Comparison of ENCODE assay signal across 8 mouse cellular contexts in genomic region chr12:53033404-53033913, GRCm38 (mm10).
DNase-seq lines count a peak whose midpoint lies in the region; ATAC-seq and TF ChIP-seq lines count a peak whose summit lies in the region.

No protein-coding gene starts in this region.

- no peak overlapping the region for H3K4me3 ChIP-seq in embryonic fibroblast, embryonic 13.5 days (ENCODE audit: insufficient read depth, low read length)
- no peak overlapping the region for H3K4me3 ChIP-seq in heart, embryonic 11.5 days (ENCODE audit: low read depth, low read length)
- no peak overlapping the region for H3K4me3 ChIP-seq in neural tube, embryonic 15.5 days (replicated peaks)

- TF ChIP-seq POLR2A in embryonic fibroblast, embryonic 13.5 days (IDR thresholded peaks at IDR 0.05; ENCODE audit: low read depth, low read length): no peak

- H3K4me2 ChIP-seq in heart, embryonic 11.5 days: peak overlapping the region; percentile 5
- H3K4me2 ChIP-seq in neural tube, embryonic 15.5 days: peak overlapping the region; percentile 34; the same call in 1 of the 2 replicates

- DNase-seq in adrenal gland, adult (ENCODE audit: inconsistent age in 2 of 2, low spot score in 1 of 2): peak; percentile 19 to 63
- DNase-seq in adrenal gland, postnatal 4 days (ENCODE audit: low spot score in 2 of 2): no peak
- peak; percentile 26 for DNase-seq in kidney, adult 9 months
- DNase-seq in left cerebral cortex, postnatal 36 days (ENCODE audit: low spot score in 2 of 2): peak; percentile 76 to 80
- DNase-seq in T-cell, adult 2 months (ENCODE audit: low spot score): no peak

- TF ChIP-seq CTCF in embryonic fibroblast, embryonic 13.5 days (IDR thresholded peaks at IDR 0.05; ENCODE audit: borderline replicate concordance, insufficient read depth, low read length): no peak

- no peak for ATAC-seq in heart, embryonic 11.5 days (replicated peaks; ENCODE audit: insufficient number of reproducible peaks, low FRiP score, low TSS enrichment)
- ATAC-seq in neural tube, embryonic 15.5 days (ENCODE audit: low FRiP score): peak; percentile 83

- intact Hi-C loops in left cerebral cortex, postnatal 36 days (cut with DNase I): loop anchor here (10.0 kb wide), 1 partner anchor 111 kb away; no protein-coding TSS in a partner anchor

- H3K9me3 ChIP-seq in heart, embryonic 11.5 days (replicated peaks; ENCODE audit: control insufficient read depth, low read length): no peaks in the 10 kb centered on the region
- no peaks in the 10 kb centered on the region for H3K9me3 ChIP-seq in neural tube, embryonic 15.5 days (replicated peaks)

- H3K27me3 ChIP-seq in heart, embryonic 11.5 days (ENCODE audit: control insufficient read depth, insufficient read depth, low read length): no peaks in the 10 kb centered on the region
- no peaks in the 10 kb centered on the region for H3K27me3 ChIP-seq in neural tube, embryonic 15.5 days (replicated peaks)

- H3K9ac ChIP-seq in heart, embryonic 11.5 days (ENCODE audit: low read depth, low read length): no peak overlapping the region
- no peak overlapping the region for H3K9ac ChIP-seq in neural tube, embryonic 15.5 days (replicated peaks)

- 42% methylated on average over 14 of the region's 14 CpGs for WGBS in heart, embryonic 11.5 days (ENCODE audit: insufficient replicate concordance)
- 7% methylated on average over 14 of the region's 14 CpGs for WGBS in neural tube, embryonic 15.5 days

- peak overlapping the region; percentile 2; the same call in 1 of the 2 replicates for H3K27ac ChIP-seq in embryonic fibroblast, embryonic 13.5 days (ENCODE audit: insufficient read depth, low read length)
- peak overlapping the region; percentile 60 for H3K27ac ChIP-seq in heart, embryonic 11.5 days (ENCODE audit: low read depth, low read length)
- peak overlapping the region; percentile 75 for H3K27ac ChIP-seq in neural tube, embryonic 15.5 days (replicated peaks)

- no peaks in the 10 kb centered on the region for H3K4me1 ChIP-seq in embryonic fibroblast, embryonic 13.5 days (ENCODE audit: control insufficient read depth, insufficient read depth, low read length)
- peaks cover 4% of the 10 kb centered on the region; the same call in 1 of the 2 replicates for H3K4me1 ChIP-seq in heart, embryonic 11.5 days (ENCODE audit: control insufficient read depth, insufficient read depth, low read length)
- H3K4me1 ChIP-seq in neural tube, embryonic 15.5 days: peaks cover 21% of the 10 kb centered on the region

- H3K36me3 ChIP-seq in heart, embryonic 11.5 days (ENCODE audit: control insufficient read depth, insufficient read depth, low read length): no peaks in the 10 kb centered on the region
- H3K36me3 ChIP-seq in neural tube, embryonic 15.5 days: no peaks in the 10 kb centered on the region

Comparison
In these comparisons a context has a peak if more than half of its experiments do, and no peak if none do; other contexts are left out.
1. DNase-seq: peak in adrenal gland, adult (2 of 2), kidney, adult 9 months (single experiment) and left cerebral cortex, postnatal 36 days (2 of 2); none in adrenal gland, postnatal 4 days (0 of 2) and T-cell, adult 2 months (single experiment).
2. H3K27ac ChIP-seq: peak in every context shown above with its lines; median percentile 75 in neural tube, embryonic 15.5 days; 60 in heart, embryonic 11.5 days; 2 in embryonic fibroblast, embryonic 13.5 days.